In genomic region chrX:142577449-142578081, GRCm38 (mm10) we compare ENCODE assay signal across 18 mouse cellular contexts.
DNase-seq lines count a peak whose midpoint lies in the region; ATAC-seq and TF ChIP-seq lines count a peak whose summit lies in the region.
"Had no signal": no experiment of that assay in that cellular context is flagged by ENCODE, and none has a peak within 500 bp of the region (broad histone marks: within the 10 kb centered on the region; RNA-seq: fewer than 3 reads in every experiment).

No protein-coding gene starts in this region.

- no peak for TF ChIP-seq EP300 in lung, postnatal 0 days (IDR thresholded peaks at IDR 0.05)
- TF ChIP-seq EP300 in liver, postnatal 0 days (IDR thresholded peaks at IDR 0.05; ENCODE audit: low read depth), result peak; percentile 23; the same call in 1 of the 2 replicates

- peak; percentile 38; the same call in 1 of the 2 replicates for ATAC-seq in lung, embryonic 16.5 days (ENCODE audit: low read depth)
- no peak for ATAC-seq in lung, postnatal 0 days
- peak; percentile 57 for ATAC-seq in liver, postnatal 0 days
- ATAC-seq: hindbrain, postnatal 0 days had no signal

- H3K4me3 ChIP-seq in lung, embryonic 16.5 days (ENCODE audit: low read length), result no peak overlapping the region
- no peak overlapping the region for H3K4me3 ChIP-seq in lung, postnatal 0 days (ENCODE audit: low read depth, low read length)
- H3K4me3 ChIP-seq in liver, postnatal 0 days (ENCODE audit: low read depth, low read length), result no peak overlapping the region
- H3K4me3 ChIP-seq: embryonic facial prominence, embryonic 13.5 days; forebrain, embryonic 10.5 days; kidney, embryonic 15.5 days; limb, embryonic 10.5 days; neural tube, embryonic 12.5 days had no signal

- H3K36me3 ChIP-seq in lung, embryonic 16.5 days (ENCODE audit: control insufficient read depth, insufficient read depth, low read length), result no peaks in the 10 kb centered on the region
- H3K36me3 ChIP-seq in lung, postnatal 0 days (ENCODE audit: insufficient read depth, low read length), result no peaks in the 10 kb centered on the region
- no peaks in the 10 kb centered on the region for H3K36me3 ChIP-seq in liver, postnatal 0 days (replicated peaks; ENCODE audit: insufficient read depth, low read length)
- H3K36me3 ChIP-seq: embryonic facial prominence, embryonic 13.5 days; forebrain, embryonic 10.5 days; kidney, embryonic 15.5 days; limb, embryonic 10.5 days; neural tube, embryonic 12.5 days had no signal

- no peak for TF ChIP-seq CTCF in lung, postnatal 0 days (IDR thresholded peaks at IDR 0.05)
- TF ChIP-seq CTCF in liver, postnatal 0 days (IDR thresholded peaks at IDR 0.05; ENCODE audit: low read depth), result no peak

- 48% methylated on average over 6 of the region's 6 CpGs for WGBS in lung, embryonic 16.5 days
- 32% methylated on average over 6 of the region's 6 CpGs for WGBS in lung, postnatal 0 days
- 20% methylated on average over 6 of the region's 6 CpGs for WGBS in liver, postnatal 0 days (ENCODE audit: insufficient replicate concordance)

- H3K27me3 ChIP-seq in lung, embryonic 16.5 days (ENCODE audit: control insufficient read depth, insufficient read depth, low read depth, low read length), result no peaks in the 10 kb centered on the region
- H3K27me3 ChIP-seq in lung, postnatal 0 days (replicated peaks; ENCODE audit: insufficient read depth, low read length), result no peaks in the 10 kb centered on the region
- no peaks in the 10 kb centered on the region; the same call in 1 of the 2 replicates for H3K27me3 ChIP-seq in liver, postnatal 0 days (ENCODE audit: insufficient read depth, low read length)
- H3K27me3 ChIP-seq: neural tube, embryonic 12.5 days had no signal

- H3K4me1 ChIP-seq in lung, embryonic 16.5 days (replicated peaks; ENCODE audit: control insufficient read depth, insufficient read depth, low read length), result no peaks in the 10 kb centered on the region
- H3K4me1 ChIP-seq in lung, postnatal 0 days (ENCODE audit: insufficient read depth, low read depth, low read length), result no peaks in the 10 kb centered on the region
- peaks cover 3% of the 10 kb centered on the region; the same call in 1 of the 2 replicates for H3K4me1 ChIP-seq in liver, postnatal 0 days (ENCODE audit: insufficient read depth)
- H3K4me1 ChIP-seq: embryonic facial prominence, embryonic 13.5 days; forebrain, embryonic 10.5 days; kidney, embryonic 15.5 days; limb, embryonic 10.5 days; neural tube, embryonic 12.5 days had no signal

- DNase-seq in heart, adult 11 months, result peak; percentile 84
- no peak for DNase-seq in heart, adult 18-20 months
- no peak for DNase-seq in lung, postnatal 0 days (ENCODE audit: low spot score)
- no peak for DNase-seq in liver, postnatal 0 days
- DNase-seq in urinary bladder, postnatal 36 days (ENCODE audit: low spot score in 2 of 2), result no peak
- DNase-seq in thymus, postnatal 14 days, result no peak
- no peak for DNase-seq in gastrocnemius, postnatal 10 days
- DNase-seq: cerebellum, adult 11 months; gastrocnemius, postnatal 25 days; lung, embryonic 14.5 days; thymus, postnatal 25 days had no signal

- no peak overlapping the region for H3K27ac ChIP-seq in lung, embryonic 16.5 days (ENCODE audit: low read length)
- no peak overlapping the region for H3K27ac ChIP-seq in lung, postnatal 0 days (ENCODE audit: low read length)
- H3K27ac ChIP-seq in liver, postnatal 0 days (ENCODE audit: low read depth), result no peak overlapping the region
- H3K27ac ChIP-seq: embryonic facial prominence, embryonic 13.5 days; forebrain, embryonic 10.5 days; hindbrain, postnatal 0 days; kidney, embryonic 15.5 days; limb, embryonic 10.5 days; neural tube, embryonic 12.5 days had no signal

- H3K9ac ChIP-seq in lung, embryonic 16.5 days (ENCODE audit: low read length), result no peak overlapping the region
- no peak overlapping the region for H3K9ac ChIP-seq in lung, postnatal 0 days (replicated peaks; ENCODE audit: low read depth)
- H3K9ac ChIP-seq in liver, postnatal 0 days (replicated peaks), result no peak overlapping the region
- H3K9ac ChIP-seq: embryonic facial prominence, embryonic 13.5 days; kidney, embryonic 15.5 days; lung, embryonic 14.5 days; neural tube, embryonic 12.5 days had no signal

- no peak overlapping the region for H3K4me2 ChIP-seq in lung, embryonic 16.5 days (ENCODE audit: low read depth, low read length)
- no peak overlapping the region for H3K4me2 ChIP-seq in lung, postnatal 0 days (replicated peaks; ENCODE audit: low read depth, low read length)
- H3K4me2 ChIP-seq in liver, postnatal 0 days (ENCODE audit: low read depth, low read length), result no peak overlapping the region
- H3K4me2 ChIP-seq: embryonic facial prominence, embryonic 13.5 days; kidney, embryonic 15.5 days; lung, embryonic 14.5 days; neural tube, embryonic 12.5 days had no signal

- no peaks in the 10 kb centered on the region for H3K9me3 ChIP-seq in lung, embryonic 16.5 days (ENCODE audit: control insufficient read depth, low read length)
- no peaks in the 10 kb centered on the region for H3K9me3 ChIP-seq in lung, postnatal 0 days (ENCODE audit: low read length)
- H3K9me3 ChIP-seq in liver, postnatal 0 days (ENCODE audit: low read length), result no peaks in the 10 kb centered on the region
- H3K9me3 ChIP-seq: embryonic facial prominence, embryonic 13.5 days; forebrain, embryonic 10.5 days; kidney, embryonic 15.5 days; limb, embryonic 10.5 days; neural tube, embryonic 12.5 days had no signal
